Mouse (Mus musculus) lung, adult 2 months (tissue): ENCODE data around the gene Stk10.

Experiments
- CTCF ChIP-seq: fragments of 200-500 bp; IDR thresholded peaks from 2 replicates; pipeline ENCODE4 v1.5.1; 2011; ENCODE audit warnings: mild to moderate bottlenecking, low read length, control low read depth; ENCODE audit not compliant: insufficient read depth
- POLR2A ChIP-seq: fragments of 200-500 bp; IDR thresholded peaks from 2 replicates; pipeline ENCODE4 v1.6.1; 2011; ENCODE audit warnings: low read depth, mild to moderate bottlenecking, control low read depth, low read length, borderline replicate concordance; ENCODE audit errors: extremely low read depth

DNA sequence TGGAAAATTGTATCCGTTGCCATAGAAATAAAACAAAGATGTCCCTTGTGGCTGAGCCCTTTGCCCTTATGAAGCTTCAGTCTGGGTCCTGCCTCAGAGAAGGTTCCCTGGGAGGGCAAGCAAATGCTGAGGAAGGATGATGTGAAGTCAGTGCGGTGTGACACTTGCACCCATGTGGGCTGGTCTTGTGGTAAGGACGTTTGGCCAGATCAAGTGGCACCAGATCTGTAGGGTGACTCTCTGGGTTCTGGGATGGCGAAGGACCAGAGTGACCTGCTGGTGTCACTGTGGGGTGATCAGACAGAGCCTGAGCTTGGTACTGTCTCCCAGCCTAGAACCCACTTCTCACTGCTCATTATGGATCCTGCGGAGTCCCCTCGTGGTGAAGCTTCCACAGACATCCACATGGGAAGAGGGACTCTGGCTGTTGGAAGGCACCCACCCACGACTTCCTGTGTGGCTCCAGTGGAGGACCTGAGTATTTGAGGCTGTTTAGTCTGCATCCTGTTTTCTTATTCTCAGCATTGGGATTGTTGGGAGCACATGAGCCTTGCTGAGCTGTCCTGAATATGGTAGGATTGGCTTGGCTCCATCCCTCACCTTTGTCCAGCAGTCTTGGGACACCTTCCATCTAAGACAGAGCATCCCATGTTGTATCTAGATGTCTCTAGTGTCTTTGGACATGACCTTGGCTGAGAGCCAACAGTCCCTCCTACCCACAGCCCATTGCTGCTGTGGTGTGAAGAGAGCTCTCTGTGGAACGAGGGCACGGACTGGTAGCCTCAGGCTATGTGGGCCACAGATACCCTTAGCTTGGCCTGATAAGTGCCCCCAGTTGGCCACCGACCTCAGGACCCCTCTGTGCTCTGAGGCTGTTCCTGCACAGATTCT lies 28.6 kb downstream of the Stk10 start:
- TF ChIP-seq CTCF, result peak; percentile 13; the same call in 1 of the 2 replicates
- TF ChIP-seq POLR2A, result no peak
